ENCODE assay signal across 8 mouse cellular contexts in genomic region chr19:25399511-25400211, GRCm38 (mm10).
A peak's percentile ranks its signal among the peaks of the same experiment; 100 is the strongest.
DNase-seq lines count a peak whose midpoint lies in the region; ATAC-seq and TF ChIP-seq lines count a peak whose summit lies in the region.

No protein-coding gene starts in this region.

- H3K4me3 ChIP-seq in hindbrain, embryonic 14.5 days (replicated peaks; ENCODE audit: low read length) = no peak overlapping the region

- DNase-seq in Patski (ENCODE audit: low read depth, low spot score) (peak; percentile 88), liver (peak; percentile 35)
- DNase-seq in embryo, embryonic 11.5 days (ENCODE audit: low read depth, low spot score) = peak; percentile 49
- DNase-seq in hindbrain, embryonic 14.5 days (ENCODE audit: low spot score) = no peak
- DNase-seq in retina, embryonic 14.5 days (ENCODE audit: low spot score) = peak; percentile 26
- DNase-seq in thymus, postnatal 36 days = no peak

- peak; percentile 70 for ATAC-seq in Patski
- no peak for ATAC-seq in hindbrain, embryonic 14.5 days (ENCODE audit: low FRiP score)
- ATAC-seq in erythroid progenitor cell, adult 5-6 weeks (replicated peaks; ENCODE audit: low FRiP score, poor library complexity, severe bottlenecking) = no peak
- no peak for ATAC-seq in megakaryocyte-erythroid progenitor cell, adult 5-6 weeks (replicated peaks; ENCODE audit: low FRiP score, low TSS enrichment, poor library complexity, severe bottlenecking)

- no peaks in the 10 kb centered on the region for H3K27me3 ChIP-seq in Patski
- H3K27me3 ChIP-seq in hindbrain, embryonic 14.5 days (ENCODE audit: control insufficient read depth, insufficient read depth, low read length) = no peaks in the 10 kb centered on the region

- no peaks in the 10 kb centered on the region for H3K36me3 ChIP-seq in hindbrain, embryonic 14.5 days (replicated peaks; ENCODE audit: control insufficient read depth, insufficient read depth)

- in situ Hi-C loops in Patski (cut with MboI; ENCODE audit: low pct_unique_long_range_greater_than_20kb) = no loop called here

- 0 out of 2 replicates have a peak overlapping the region, but pooled peaks have one; percentile 0 for H3K9ac ChIP-seq in hindbrain, embryonic 14.5 days

- POLR2A ChIA-PET in Patski (lab: Charles Lee) = interaction anchor here (0.8 kb wide), 1 partner anchor 35 kb away, joined by 3 read pairs; no protein-coding TSS in a partner anchor

- 17% methylated on average over 9 of the region's 9 CpGs for WGBS in hindbrain, embryonic 14.5 days

- CTCF ChIA-PET in Patski (lab: Charles Lee) = interaction anchor here (0.9 to 1.5 kb wide), 9 partner anchors 8 to 58 kb away, joined by 3 to 4 read pairs (median 3); no protein-coding TSS in a partner anchor

- TF ChIP-seq CTCF in Patski (IDR thresholded peaks at IDR 0.05) = no peak

- H3K27ac ChIP-seq in hindbrain, embryonic 14.5 days = peak overlapping the region; percentile 48; the same call in 1 of the 2 replicates

- no peaks in the 10 kb centered on the region for H3K9me3 ChIP-seq in hindbrain, embryonic 14.5 days (ENCODE audit: control insufficient read depth, low read length)

- H3K4me1 ChIP-seq in hindbrain, embryonic 14.5 days (replicated peaks; ENCODE audit: control insufficient read depth, insufficient read depth, low read length) = peaks cover 25% of the 10 kb centered on the region

- H3K4me2 ChIP-seq in hindbrain, embryonic 14.5 days (replicated peaks) = peak overlapping the region; percentile 39

Comparison
In these comparisons a context has a peak if more than half of its experiments do, and no peak if none do; other contexts are left out.
1. DNase-seq: peak in Patski (single experiment), embryo, embryonic 11.5 days (single experiment), liver (single experiment) and retina, embryonic 14.5 days (single experiment); none in hindbrain, embryonic 14.5 days (single experiment) and thymus, postnatal 36 days (0 of 2).